Mouse (Mus musculus): ENCODE measurements around the gene Tmx4. TPM values are rescaled to one million over a fixed set of nuclear protein-coding genes. Genes with fewer than 3 reads are reported as not detected.

Gene Tmx4
- total and polyA plus RNA-seq, 3 experiments = 8.3 to 9.5 TPM; not detected in 1

DNA sequence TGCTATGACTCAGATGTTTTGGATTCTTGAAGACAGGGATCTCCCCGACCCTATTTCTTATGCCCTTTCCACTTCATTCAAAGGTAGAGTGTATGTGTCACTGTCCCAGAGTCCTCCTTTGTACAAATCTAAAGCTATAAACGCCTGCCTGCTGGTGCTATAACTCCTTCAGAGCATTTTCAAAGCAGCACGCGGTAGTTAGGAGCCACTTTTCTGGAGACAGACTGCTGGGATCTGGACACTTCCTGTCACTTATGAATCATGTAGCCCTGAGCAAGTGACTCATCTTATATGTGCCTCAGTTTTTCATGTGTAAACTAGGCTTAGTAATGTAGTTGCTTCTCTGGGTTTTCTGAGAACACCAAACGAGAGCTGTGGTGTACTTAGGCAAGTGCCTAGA lies 98.8 kb downstream of the Tmx4 start:
- Histone ChIP-seq H3K79me2 (ENCODE audit: control insufficient read depth, insufficient read depth, low read length, poor library complexity) (no peaks in the 10 kb centered on the region), H3K36me3 (ENCODE audit: control insufficient read depth in 1 of 2, insufficient read depth in 2 of 2, low read length in 2 of 2) (no peaks in the 10 kb centered on the region), H3K27ac (ENCODE audit: control insufficient read depth, low read depth, low read length) (no peak overlapping the region), H3K9me3 (replicated peaks; ENCODE audit: insufficient read depth, low read length) (no peaks in the 10 kb centered on the region), H3K4me3 (ENCODE audit: control insufficient read depth in 1 of 2, insufficient read depth in 1 of 2, low read depth in 2 of 2, low read length in 2 of 2) (no peak overlapping the region), H3K27me3 (ENCODE audit: control insufficient read depth in 1 of 2, insufficient read depth in 2 of 2, low read length in 2 of 2) (no peaks in the 10 kb centered on the region; a peak in 1 of 4 replicates), H3K4me1 (ENCODE audit: control insufficient read depth in 1 of 2, insufficient read depth in 2 of 2, low read length in 2 of 2) (no peaks in the 10 kb centered on the region), H3K9ac (ENCODE audit: control insufficient read depth, low read depth, low read length, poor library complexity, severe bottlenecking) (no peak overlapping the region)
- no peak for DNase-seq (ENCODE audit: low read depth, low spot score)
- TF ChIP-seq GATA1 (IDR thresholded peaks at IDR 0.05; ENCODE audit: low read depth, low read length) (no peak), RAD21 (IDR thresholded peaks at IDR 0.05; ENCODE audit: low read depth, low read length) (no peak), CHD1 (IDR thresholded peaks at IDR 0.05; ENCODE audit: low read depth, low read length) (no peak), TAL1 (IDR thresholded peaks at IDR 0.05; ENCODE audit: low read length) (no peak), JUND (IDR thresholded peaks at IDR 0.05; ENCODE audit: low read depth, low read length) (no peak), USF1 (IDR thresholded peaks at IDR 0.05; ENCODE audit: low read depth, low read length) (no peak), MYC (IDR thresholded peaks at IDR 0.05; ENCODE audit: low read depth, low read length) (no peak), HCFC1 (IDR thresholded peaks at IDR 0.05; ENCODE audit: low read depth, low read length) (no peak)

DNA sequence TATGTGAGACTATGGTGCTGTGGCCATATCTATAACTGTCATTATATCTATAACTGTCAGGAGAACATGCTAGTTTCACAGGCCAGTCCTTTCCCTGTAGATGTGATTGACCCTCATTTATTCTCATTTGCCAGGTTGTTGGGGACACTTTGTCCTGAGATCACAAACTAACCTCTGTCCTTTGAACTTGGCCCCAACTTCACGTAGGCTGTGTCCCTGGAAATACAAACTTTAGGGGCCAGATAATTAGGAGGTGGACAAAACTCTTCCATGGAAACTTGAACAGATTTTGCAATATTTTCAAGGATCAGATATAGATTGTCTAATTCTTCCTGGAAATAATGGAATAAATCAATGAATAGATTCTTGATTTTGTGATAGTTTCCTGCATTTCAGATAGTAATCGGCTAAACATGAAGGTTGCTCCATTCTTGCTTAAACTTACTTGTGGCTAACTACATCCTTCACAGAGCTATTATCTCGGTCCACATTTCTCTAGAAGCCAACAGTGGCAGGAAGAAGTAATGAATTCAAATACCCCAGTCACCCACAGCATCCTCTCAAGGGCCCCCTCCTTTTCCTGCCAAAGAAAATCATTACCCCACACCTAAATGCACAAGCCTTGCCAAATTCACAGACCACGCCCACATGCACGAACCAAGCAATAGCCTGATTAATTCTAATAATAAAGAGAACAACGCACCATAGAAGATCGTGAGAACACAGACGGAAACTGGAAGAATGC lies 99.5 kb downstream of the Tmx4 start:
- Histone ChIP-seq H3K79me2 (ENCODE audit: control insufficient read depth, insufficient read depth, low read length, poor library complexity) (no peaks in the 10 kb centered on the region), H3K9ac (ENCODE audit: control insufficient read depth, low read depth, low read length, poor library complexity, severe bottlenecking) (no peak overlapping the region), H3K4me3 (ENCODE audit: control insufficient read depth in 1 of 2, insufficient read depth in 1 of 2, low read depth in 2 of 2, low read length in 2 of 2) (no peak overlapping the region), H3K4me1 (ENCODE audit: control insufficient read depth in 1 of 2, insufficient read depth in 2 of 2, low read length in 2 of 2) (no peaks in the 10 kb centered on the region), H3K27ac (ENCODE audit: control insufficient read depth, low read depth, low read length) (no peak overlapping the region), H3K36me3 (ENCODE audit: control insufficient read depth in 1 of 2, insufficient read depth in 2 of 2, low read length in 2 of 2) (no peaks in the 10 kb centered on the region), H3K9me3 (replicated peaks; ENCODE audit: insufficient read depth, low read length) (no peaks in the 10 kb centered on the region), H3K27me3 (ENCODE audit: control insufficient read depth in 1 of 2, insufficient read depth in 2 of 2, low read length in 2 of 2) (no peaks in the 10 kb centered on the region; a peak in 1 of 4 replicates)
- DNase-seq (ENCODE audit: low read depth, low spot score) = no peak
- TF ChIP-seq TCF12 (IDR thresholded peaks at IDR 0.05; ENCODE audit: low read depth, low read length) (no peak), GABPA (IDR thresholded peaks at IDR 0.05; ENCODE audit: low read depth, low read length) (no peak)

Other genes with a start within 250 kb of the Tmx4 start
- not detected in 2 replicates for gene Hao1, start 89.8 kb downstream of the Tmx4 start, total RNA-seq (2012; rRNA removed)
- gene Hao1, start 89.8 kb downstream of the Tmx4 start, polyA plus RNA-seq (2012; ENCODE audit: insufficient read depth in 1 of 2, insufficient read length in 2 of 2, low read depth in 1 of 2, low replicate concordance in 2 of 2, missing spikeins in 1 of 2) = not detected
- gene Plcb1, start 141.9 kb upstream of the Tmx4 start, total RNA-seq (2012; rRNA removed) = not detected in 2 replicates
- not detected for gene Plcb1, start 141.9 kb upstream of the Tmx4 start, polyA plus RNA-seq (2012; ENCODE audit: insufficient read depth in 1 of 2, insufficient read length in 2 of 2, low read depth in 1 of 2, low replicate concordance in 2 of 2, missing spikeins in 1 of 2)

All from MEL (cell line).